Mouse (Mus musculus): Measurements from ENCODE around the gene Atox1.

Gene Atox1

GRCm38 (mm10) chr11:55414314-55414713 lies 46.7 kb downstream of the Atox1 start:
- DNase-seq (ENCODE audit: low read depth, low spot score), result no peak

- DNase-seq (ENCODE audit: low read depth, low spot score), result no peak
Measured at GRCm38 (mm10) chr11:55413416-55413796, 47.6 kb downstream of the Atox1 start.

- DNase-seq (ENCODE audit: low read depth, low spot score), result no peak
Measured at GRCm38 (mm10) chr11:55412680-55413415, 48.2 kb downstream of the Atox1 start.

- no peak for DNase-seq (ENCODE audit: low read depth, low spot score)
Measured at GRCm38 (mm10) chr11:55412034-55412433, 49.0 kb downstream of the Atox1 start.

- DNase-seq (ENCODE audit: low read depth, low spot score), result no peak
Measured at GRCm38 (mm10) chr11:55410502-55410901, 50.5 kb downstream of the Atox1 start.

- DNase-seq (ENCODE audit: low read depth, low spot score), result no peak
Measured at GRCm38 (mm10) chr11:55410005-55410404, 51.0 kb downstream of the Atox1 start.

GRCm38 (mm10) chr11:55407133-55407532 lies 53.9 kb downstream of the Atox1 start:
- DNase-seq (ENCODE audit: low read depth, low spot score), result no peak

GRCm38 (mm10) chr11:55405601-55406469 lies 55.2 kb downstream of the Atox1 start:
- DNase-seq (ENCODE audit: low read depth, low spot score), result peak; percentile 52

- no peak for DNase-seq (ENCODE audit: low read depth, low spot score)
Measured at GRCm38 (mm10) chr11:55404659-55405457, 56.2 kb downstream of the Atox1 start.

- no peak for DNase-seq (ENCODE audit: low read depth, low spot score)
Measured at GRCm38 (mm10) chr11:55400863-55401262, 60.2 kb downstream of the Atox1 start.

- no peak for DNase-seq (ENCODE audit: low read depth, low spot score)
Measured at GRCm38 (mm10) chr11:55398371-55398770, 62.7 kb downstream of the Atox1 start.

- peak; percentile 49 for DNase-seq (ENCODE audit: low read depth, low spot score)
Measured at GRCm38 (mm10) chr11:55397441-55397840, 63.6 kb downstream of the Atox1 start.

- DNase-seq (ENCODE audit: low read depth, low spot score), result peak; percentile 47
Measured at GRCm38 (mm10) chr11:55397036-55397435, 64.0 kb downstream of the Atox1 start.

Data from skeletal muscle tissue, adult 2 months (tissue).